Mouse (Mus musculus): ENCODE data around the gene Hist1h2bh.

- no peak for TF ChIP-seq CTCF (IDR thresholded peaks at IDR 0.05; ENCODE audit: low read depth)
- no peak for TF ChIP-seq EP300 (IDR thresholded peaks at IDR 0.05; ENCODE audit: low read depth)
Observed at GRCm38 (mm10) chr13:23515281-23515680, 27.9 kb downstream of the Hist1h2bh start.
